Mouse (Mus musculus) skeletal muscle tissue, adult 2 months (tissue): ENCODE results near the gene Tigit.

Experiments
- DNase-seq: peaks from one replicate; pipeline ENCODE4 v3.0.0-alpha.2; 2012; ENCODE audit warnings: low read depth, low spot score

The Tigit gene

DNA sequence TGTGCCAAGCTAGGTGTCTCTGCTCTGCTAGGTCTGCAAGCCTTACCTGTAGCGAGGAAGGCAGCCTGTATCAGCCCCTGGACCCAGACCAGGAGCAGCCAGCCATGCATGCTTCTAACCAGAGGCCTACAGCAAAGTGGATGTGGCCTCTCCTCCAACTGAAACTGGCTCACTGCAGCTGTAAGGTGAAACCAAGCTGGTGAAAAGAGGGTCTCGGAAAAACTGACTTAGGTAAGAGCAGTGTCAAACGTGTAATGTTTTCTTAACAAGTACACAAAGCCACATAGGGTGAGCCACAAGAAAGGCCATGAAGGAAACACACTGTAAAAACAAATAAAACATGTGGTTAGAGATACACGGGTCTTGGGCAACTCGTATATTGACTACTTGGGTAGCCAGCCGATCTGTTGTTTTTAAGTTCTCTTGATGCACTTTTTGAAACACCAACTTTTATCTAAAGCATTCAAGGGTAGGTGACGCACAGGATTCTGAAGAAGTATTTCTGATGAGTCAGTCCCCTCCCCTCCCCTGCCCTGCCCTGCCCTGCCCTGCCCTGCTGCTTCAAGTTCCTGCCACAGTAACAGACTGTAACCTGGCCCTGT lies at the start of gene Tigit:
Tigit (minus strand) TSS at position 169 of the 602 bp plus-strand sequence.
- no peak for DNase-seq

DNA sequence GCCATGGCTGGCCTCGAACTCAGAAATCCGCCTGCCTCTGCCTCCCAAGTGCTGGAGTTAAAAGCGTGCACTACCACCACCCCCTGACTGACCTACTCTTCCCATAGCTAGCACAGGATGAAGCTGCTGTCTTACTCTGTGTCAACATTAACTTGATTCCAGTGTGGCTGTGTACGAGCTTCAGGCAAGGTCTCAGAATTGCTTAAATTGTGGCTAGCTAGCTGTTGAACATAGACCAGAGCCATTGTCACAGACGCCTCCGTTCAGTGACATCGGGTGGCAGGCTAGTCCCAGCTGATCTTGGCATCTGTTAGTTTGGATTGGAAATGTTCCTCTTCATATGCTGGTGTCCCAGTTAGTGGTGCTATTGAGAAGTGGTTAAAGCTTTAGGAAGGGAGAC lies 47.4 kb upstream of the Tigit start:
- no peak for DNase-seq

DNA sequence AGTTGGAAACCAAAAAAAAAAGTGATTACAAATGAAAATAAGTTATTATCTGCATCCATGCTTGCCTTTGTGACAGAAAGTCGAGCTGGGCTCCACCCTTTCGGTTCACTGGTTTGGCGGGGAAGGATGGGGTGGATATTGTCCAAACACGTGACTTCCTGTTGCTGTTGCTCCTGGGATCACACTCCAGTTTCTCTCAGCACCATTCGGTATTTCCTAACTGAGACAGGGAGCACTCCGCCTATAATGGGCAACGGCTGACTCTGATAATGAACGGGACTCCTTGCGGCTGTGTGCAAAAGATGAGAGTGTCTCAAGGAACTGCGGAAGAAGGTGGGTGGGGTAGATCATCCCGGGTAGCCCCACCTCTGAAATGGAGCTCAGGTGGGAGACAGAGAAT lies 46.7 kb upstream of the Tigit start:
- peak; percentile 56 for DNase-seq

- no peak for DNase-seq
Observed at GRCm38 (mm10) chr16:43710134-43710475, 46.2 kb upstream of the Tigit start.

GRCm38 (mm10) chr16:43709432-43710133 lies 45.6 kb upstream of the Tigit start:
- no peak for DNase-seq

GRCm38 (mm10) chr16:43709062-43709413 lies 45.1 kb upstream of the Tigit start:
- no peak for DNase-seq

GRCm38 (mm10) chr16:43708335-43709061 lies 44.6 kb upstream of the Tigit start:
- no peak for DNase-seq

GRCm38 (mm10) chr16:43701765-43702504 lies 38.0 kb upstream of the Tigit start:
- no peak for DNase-seq

DNA sequence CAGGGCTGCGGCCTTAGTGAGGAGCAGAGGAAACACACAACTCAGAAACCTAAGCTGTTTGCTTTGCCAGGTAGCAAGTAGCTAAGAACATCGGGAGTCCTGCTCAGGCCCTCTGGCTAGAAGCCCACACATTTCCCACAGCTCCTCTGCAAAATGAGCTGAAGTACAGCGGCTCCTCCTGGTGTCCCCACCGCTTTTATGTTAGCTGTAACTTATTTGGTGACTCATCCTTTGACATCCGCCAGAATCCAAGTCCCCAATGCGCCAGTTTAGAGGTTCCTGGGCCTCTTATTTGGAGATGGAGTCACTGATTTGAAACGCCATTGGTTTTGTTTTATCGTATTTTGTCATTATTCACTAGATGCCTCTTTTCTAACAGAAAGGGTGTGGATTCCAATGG lies 36.6 kb upstream of the Tigit start:
- DNase-seq: peak; percentile 24

GRCm38 (mm10) chr16:43698735-43699649 lies 35.0 kb upstream of the Tigit start:
- DNase-seq: no peak

DNA sequence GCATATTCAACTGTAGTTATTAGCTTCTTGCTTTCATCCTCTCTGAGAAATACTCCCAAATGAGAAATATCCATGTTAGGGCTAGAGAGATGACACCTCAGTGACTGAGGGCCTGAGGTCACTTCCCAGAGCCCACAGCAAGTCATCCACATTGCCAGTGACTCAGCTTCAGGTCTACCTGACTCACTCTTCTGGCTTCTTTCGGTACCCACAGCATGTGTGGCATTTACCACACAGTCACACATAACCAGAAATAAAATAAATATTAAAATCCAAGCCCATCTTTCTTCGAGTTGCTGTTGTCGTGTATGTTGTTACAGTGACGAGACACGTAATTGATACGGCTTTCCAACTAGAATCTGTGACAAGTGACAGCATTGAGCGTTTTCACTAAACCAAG lies 33.8 kb upstream of the Tigit start:
- DNase-seq: no peak

- DNase-seq: no peak
Observed at GRCm38 (mm10) chr16:43695852-43696251, 31.9 kb upstream of the Tigit start.

DNA sequence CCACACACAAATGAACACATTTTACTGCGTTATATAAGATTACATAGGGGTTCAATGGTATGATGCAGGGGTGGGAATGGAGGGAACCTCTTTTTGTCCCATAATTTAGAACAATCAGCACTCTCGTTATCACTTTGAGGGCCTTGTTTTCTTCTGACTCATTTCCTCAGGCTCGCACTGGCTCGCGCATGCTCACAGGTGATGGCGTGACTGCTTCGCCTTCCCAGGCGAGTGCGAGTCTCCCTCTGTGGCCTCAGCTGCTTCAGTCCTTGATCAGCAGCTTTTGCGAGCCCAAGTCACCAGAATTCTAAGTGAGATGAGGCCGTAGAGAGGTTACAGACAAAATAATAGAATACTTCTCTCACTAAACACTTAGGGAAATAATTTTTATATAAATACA lies 30.2 kb upstream of the Tigit start:
- DNase-seq: no peak

DNA sequence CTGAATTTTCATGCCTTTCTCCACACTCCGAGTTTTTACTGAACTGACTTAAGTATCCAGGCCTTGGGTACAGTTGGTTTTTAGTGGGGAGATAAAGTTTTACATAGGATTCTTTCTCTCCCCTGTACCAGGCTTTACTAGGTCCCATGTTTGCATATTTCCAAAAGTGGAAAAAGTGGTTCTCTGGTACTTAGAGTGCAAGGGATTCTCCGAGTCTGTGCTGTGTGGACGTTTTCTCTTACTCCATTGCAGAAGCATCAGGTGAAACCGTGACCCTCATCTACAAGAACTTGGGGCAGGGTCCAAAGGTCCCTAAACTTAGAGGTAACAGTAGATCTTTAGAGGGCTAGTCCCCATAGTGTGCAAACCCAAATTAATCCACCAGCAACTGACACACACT lies 28.7 kb upstream of the Tigit start:
- no peak for DNase-seq

GRCm38 (mm10) chr16:43691741-43692140 lies 27.8 kb upstream of the Tigit start:
- DNase-seq: no peak

- no peak for DNase-seq
Observed at GRCm38 (mm10) chr16:43690912-43691311, 27.0 kb upstream of the Tigit start.

GRCm38 (mm10) chr16:43690211-43690690 lies 26.3 kb upstream of the Tigit start:
- DNase-seq: no peak

- DNase-seq: no peak
Observed at GRCm38 (mm10) chr16:43687968-43688367, 24.0 kb upstream of the Tigit start.

DNA sequence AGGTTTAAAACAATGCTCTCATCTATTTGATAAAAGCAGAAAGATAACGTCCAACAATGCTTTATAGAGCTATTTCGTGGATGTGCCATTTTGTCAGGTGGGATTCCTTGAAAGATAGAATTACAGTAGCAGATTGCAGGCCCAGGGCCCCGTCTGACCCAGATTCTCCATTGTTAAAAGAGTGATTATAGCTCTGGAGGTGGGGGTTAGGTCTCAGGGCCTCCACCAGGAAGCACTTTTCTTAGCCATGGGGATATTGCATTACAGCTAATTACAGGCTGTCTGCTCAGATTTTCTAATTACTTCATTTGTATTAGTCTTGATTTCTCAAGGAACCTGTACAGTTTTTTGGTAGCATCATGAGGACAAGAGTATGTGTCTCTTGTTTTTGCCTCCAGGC lies 10.5 kb upstream of the Tigit start:
- DNase-seq: no peak

- no peak for DNase-seq
Observed at GRCm38 (mm10) chr16:43672697-43673096, 8.8 kb upstream of the Tigit start.

GRCm38 (mm10) chr16:43671972-43672371 lies 8.0 kb upstream of the Tigit start:
- DNase-seq: no peak
